Mouse (Mus musculus) lung, embryonic 14.5 days (tissue): ENCODE measurements at regions not wholly inside any gene's neighbourhood (a gene's known extent, or its start where the extent isn't known, plus 50 kb on each side); places are given as distances from the start of the nearest gene placed in this dataset.

Source experiments
- ATAC-seq: fragments of 200-750 bp; cut with Nextera tagmentation; 2 replicates; pipeline ENCODE4 v1.8.0; 2017; ENCODE audit warnings: mild to moderate bottlenecking, moderate TSS enrichment, moderate library complexity; ENCODE audit not compliant: insufficient read depth
- DNase-seq: peaks from one replicate; pipeline ENCODE4 v3.0.0-alpha.2; 2015
- H3K27ac ChIP-seq: fragments of 300-500 bp; sonication (generic); 2 replicates; pipeline ENCODE4 v1.5.1; 2014; ENCODE audit warnings: low read depth, mild to moderate bottlenecking, moderate library complexity
- H3K27me3 ChIP-seq: fragments of 300-500 bp; sonication (generic); 2 replicates; pipeline ENCODE4 v1.6.1; 2014; ENCODE audit warnings: low read length, control low read depth; ENCODE audit not compliant: insufficient read depth
- H3K36me3 ChIP-seq: fragments of 300-500 bp; sonication (generic); 2 replicates; pipeline ENCODE4 v1.6.1; 2014; ENCODE audit warnings: control low read depth; ENCODE audit not compliant: insufficient read depth
- H3K4me1 ChIP-seq: fragments of 300-500 bp; sonication (generic); 2 replicates; pipeline ENCODE4 v1.6.1; 2014; ENCODE audit warnings: antibody characterized with exemption, control low read depth; ENCODE audit not compliant: insufficient read depth
- H3K4me2 ChIP-seq: fragments of 300-500 bp; sonication (generic); 2 replicates; pipeline ENCODE4 v1.6.1; 2014; ENCODE audit warnings: mild to moderate bottlenecking
- H3K4me3 ChIP-seq: fragments of 300-500 bp; sonication (generic); 2 replicates; pipeline ENCODE4 v1.5.1; 2014; ENCODE audit warnings: low read depth, low read length
- H3K9ac ChIP-seq: fragments of 300-500 bp; sonication (generic); 2 replicates; pipeline ENCODE4 v1.6.1; 2014
- H3K9me3 ChIP-seq: fragments of 300-500 bp; sonication (generic); 2 replicates; pipeline ENCODE4 v1.6.1; 2016; ENCODE audit warnings: low read depth, low read length, control low read depth
- CTCF ChIP-seq: IDR thresholded peaks from 2 replicates; pipeline ENCODE4 v1.5.1; 2016; ENCODE audit warnings: antibody characterized with exemption, low read depth
- WGBS: fragments of 180-500 bp; shearing (Covaris S2); extraction: QIAGEN DNeasy Blood & Tissue Kit; methylation state at CpG from one replicate; pipeline ENCODE4 v1.1.7; 2014; 5-methylcytosine and 5-hydroxymethylcytosine counted together

- no peak overlapping the region for H3K27ac ChIP-seq
- no peak overlapping the region for H3K4me3 ChIP-seq
- no peaks in the 10 kb centered on the region for H3K9me3 ChIP-seq
- H3K27me3 ChIP-seq, result no peaks in the 10 kb centered on the region
- no peak for ATAC-seq
- H3K4me2 ChIP-seq, result no peak overlapping the region
- no peak for DNase-seq
- H3K4me1 ChIP-seq, result no peaks in the 10 kb centered on the region
- 87% methylated on average over 8 of the region's 8 CpGs for WGBS
- no peaks in the 10 kb centered on the region for H3K36me3 ChIP-seq
- H3K9ac ChIP-seq, result no peak overlapping the region
- no peak for TF ChIP-seq CTCF
Observed at GRCm38 (mm10) chr19:19885933-19886710, 504.6 kb downstream of the Anxa1 start.

GRCm38 (mm10) chr19:19880895-19881294, 509.8 kb downstream of the Anxa1 start:
- Histone ChIP-seq H3K9ac (no peak overlapping the region), H3K9me3 (no peaks in the 10 kb centered on the region), H3K4me2 (no peak overlapping the region), H3K27me3 (no peaks in the 10 kb centered on the region), H3K4me3 (no peak overlapping the region), H3K27ac (no peak overlapping the region), H3K4me1 (no peaks in the 10 kb centered on the region), H3K36me3 (no peaks in the 10 kb centered on the region)
- no peak for DNase-seq
- no peak for ATAC-seq
- TF ChIP-seq CTCF, result no peak

GRCm38 (mm10) chr19:19848152-19848551, 542.6 kb downstream of the Anxa1 start:
- Histone ChIP-seq H3K27me3 (no peaks in the 10 kb centered on the region), H3K4me3 (no peak overlapping the region), H3K4me1 (no peaks in the 10 kb centered on the region), H3K27ac (no peak overlapping the region), H3K4me2 (no peak overlapping the region), H3K36me3 (no peaks in the 10 kb centered on the region), H3K9me3 (no peaks in the 10 kb centered on the region), H3K9ac (no peak overlapping the region)
- DNase-seq, result no peak
- ATAC-seq, result no peak
- no peak for TF ChIP-seq CTCF
- WGBS, result 64% methylated on average over 4 of the region's 4 CpGs

GRCm38 (mm10) chr19:19807992-19808391, 582.8 kb downstream of the Anxa1 start:
- Histone ChIP-seq H3K4me1 (no peaks in the 10 kb centered on the region), H3K27me3 (no peaks in the 10 kb centered on the region), H3K4me2 (no peak overlapping the region), H3K4me3 (no peak overlapping the region), H3K27ac (no peak overlapping the region), H3K9ac (no peak overlapping the region), H3K36me3 (no peaks in the 10 kb centered on the region), H3K9me3 (no peaks in the 10 kb centered on the region)
- 67% methylated on average over 1 of the region's 1 CpGs for WGBS
- no peak for TF ChIP-seq CTCF
- no peak for DNase-seq
- no peak for ATAC-seq

- 73% methylated on average over 2 of the region's 2 CpGs for WGBS
- TF ChIP-seq CTCF, result no peak
- H3K4me3 ChIP-seq, result no peak overlapping the region
- no peak overlapping the region for H3K9ac ChIP-seq
- DNase-seq (no peak), ATAC-seq (no peak)
- H3K27ac ChIP-seq, result no peak overlapping the region
- H3K4me1 ChIP-seq, result no peaks in the 10 kb centered on the region
- H3K36me3 ChIP-seq, result no peaks in the 10 kb centered on the region
- no peaks in the 10 kb centered on the region for H3K9me3 ChIP-seq
- no peak overlapping the region for H3K4me2 ChIP-seq
- H3K27me3 ChIP-seq, result no peaks in the 10 kb centered on the region
Observed at GRCm38 (mm10) chr19:19793835-19794234, 596.9 kb downstream of the Anxa1 start.

GRCm38 (mm10) chr19:19783507-19783906, 607.2 kb downstream of the Anxa1 start:
- DNase-seq (peak; percentile 69), ATAC-seq (peak; percentile 80; the same call in 1 of the 2 replicates)
- Histone ChIP-seq H3K4me3 (no peak overlapping the region), H3K27me3 (no peaks in the 10 kb centered on the region), H3K4me1 (no peaks in the 10 kb centered on the region), H3K36me3 (no peaks in the 10 kb centered on the region), H3K9me3 (no peaks in the 10 kb centered on the region), H3K27ac (no peak overlapping the region), H3K9ac (no peak overlapping the region), H3K4me2 (no peak overlapping the region)
- TF ChIP-seq CTCF, result no peak

- Histone ChIP-seq H3K9me3 (no peaks in the 10 kb centered on the region), H3K4me3 (no peak overlapping the region), H3K27ac (no peak overlapping the region), H3K36me3 (no peaks in the 10 kb centered on the region), H3K4me2 (no peak overlapping the region), H3K27me3 (no peaks in the 10 kb centered on the region), H3K9ac (no peak overlapping the region), H3K4me1 (no peaks in the 10 kb centered on the region)
- DNase-seq, result no peak
- no peak for ATAC-seq
- 19% methylated on average over 4 of the region's 4 CpGs for WGBS
- no peak for TF ChIP-seq CTCF
Observed at GRCm38 (mm10) chr19:19777891-19778290, 612.9 kb downstream of the Anxa1 start.
